Mouse (Mus musculus): ENCODE results near the gene Zdhhc4.

Gene Zdhhc4

GRCm38 (mm10) chr5:143317288-143317610 lies 11.8 kb downstream of the Zdhhc4 start:
- 86% methylated on average over 8 of the region's 8 CpGs for WGBS

- 71% methylated on average over 5 of the region's 5 CpGs for WGBS
Measured at GRCm38 (mm10) chr5:143316605-143317287, 12.3 kb downstream of the Zdhhc4 start.

GRCm38 (mm10) chr5:143315514-143315888 lies 13.6 kb downstream of the Zdhhc4 start:
- WGBS, result 17% methylated on average over 8 of the region's 8 CpGs

- under 1% methylated on average over 100 of the region's 101 CpGs for WGBS
Measured at GRCm38 (mm10) chr5:143314730-143315513, 14.1 kb downstream of the Zdhhc4 start, which contains the start of gene E130309D02Rik. E130309D02Rik (minus strand) TSS chr5:143315360.

GRCm38 (mm10) chr5:143314183-143314729 lies 14.8 kb downstream of the Zdhhc4 start:
- WGBS, result 2% methylated on average over 16 of the region's 16 CpGs

- 49% methylated on average over 8 of the region's 8 CpGs for WGBS
Measured at GRCm38 (mm10) chr5:143311886-143312285, 17.2 kb downstream of the Zdhhc4 start.

GRCm38 (mm10) chr5:143309916-143310315 lies 19.1 kb downstream of the Zdhhc4 start:
- WGBS, result 96% methylated on average over 7 of the region's 7 CpGs

- 90% methylated on average over 5 of the region's 5 CpGs for WGBS
Measured at GRCm38 (mm10) chr5:143308825-143309224, 20.2 kb downstream of the Zdhhc4 start.

- WGBS, result 73% methylated on average over 7 of the region's 7 CpGs
Measured at GRCm38 (mm10) chr5:143304251-143304650, 24.8 kb downstream of the Zdhhc4 start.

GRCm38 (mm10) chr5:143301296-143301695 lies 27.8 kb downstream of the Zdhhc4 start:
- 65% methylated on average over 8 of the region's 8 CpGs for WGBS

- WGBS, result 88% methylated on average over 4 of the region's 4 CpGs
Measured at GRCm38 (mm10) chr5:143299686-143300085, 29.4 kb downstream of the Zdhhc4 start.

GRCm38 (mm10) chr5:143298391-143298790 lies 30.7 kb downstream of the Zdhhc4 start:
- WGBS, result 85% methylated on average over 7 of the region's 7 CpGs

GRCm38 (mm10) chr5:143297986-143298385 lies 31.1 kb downstream of the Zdhhc4 start:
- 73% methylated on average over 9 of the region's 9 CpGs for WGBS

- WGBS, result 35% methylated on average over 2 of the region's 2 CpGs
Measured at GRCm38 (mm10) chr5:143295330-143295729, 33.7 kb downstream of the Zdhhc4 start.

GRCm38 (mm10) chr5:143294862-143295261 lies 34.2 kb downstream of the Zdhhc4 start:
- WGBS, result 87% methylated on average over 3 of the region's 3 CpGs

- WGBS, result 2% methylated on average over 36 of the region's 38 CpGs
Measured at GRCm38 (mm10) chr5:143293404-143293803, 35.7 kb downstream of the Zdhhc4 start, which contains the start of gene Zfp853. Zfp853 (minus strand) TSS chr5:143293623.

GRCm38 (mm10) chr5:143292879-143293278 lies 36.2 kb downstream of the Zdhhc4 start:
- WGBS, result 2% methylated on average over 19 of the region's 19 CpGs

- 67% methylated on average over 9 of the region's 9 CpGs for WGBS
Measured at GRCm38 (mm10) chr5:143289299-143289698, 39.8 kb downstream of the Zdhhc4 start.

GRCm38 (mm10) chr5:143288378-143288911 lies 40.6 kb downstream of the Zdhhc4 start:
- WGBS, result 68% methylated on average over 9 of the region's 9 CpGs

GRCm38 (mm10) chr5:143287774-143288328 lies 41.2 kb downstream of the Zdhhc4 start:
- 50% methylated on average over 48 of the region's 48 CpGs for WGBS

- WGBS, result 55% methylated on average over 6 of the region's 6 CpGs
Measured at GRCm38 (mm10) chr5:143284762-143285161, 44.3 kb downstream of the Zdhhc4 start.

GRCm38 (mm10) chr5:143279247-143279646 lies 49.8 kb downstream of the Zdhhc4 start:
- 54% methylated on average over 10 of the region's 10 CpGs for WGBS

Measured in cerebral cortex, adult 2 months (tissue).